Comparison of ENCODE assay signal across 7 mouse cellular contexts in genomic region chr12:11267030-11267429, GRCm38 (mm10). TPM values are rescaled to one million over a fixed set of nuclear protein-coding genes. Genes with fewer than 3 reads are reported as not detected.
DNase-seq lines count a peak whose midpoint lies in the region; ATAC-seq lines count a peak whose summit lies in the region.

No protein-coding gene starts in this region.

- H3K4me2 ChIP-seq in lung, embryonic 16.5 days (ENCODE audit: low read depth, low read length): peak overlapping the region; percentile 75
- peak overlapping the region; percentile 93 for H3K4me2 ChIP-seq in hindbrain, embryonic 12.5 days (replicated peaks)
- peak overlapping the region; percentile 87 for H3K4me2 ChIP-seq in liver, embryonic 11.5 days
- peak overlapping the region; percentile 66 for H3K4me2 ChIP-seq in stomach, embryonic 16.5 days (ENCODE audit: low read depth, low read length)

- no peaks in the 10 kb centered on the region for H3K9me3 ChIP-seq in lung, embryonic 16.5 days (ENCODE audit: control insufficient read depth, low read length)
- no peaks in the 10 kb centered on the region for H3K9me3 ChIP-seq in hindbrain, embryonic 12.5 days (replicated peaks)
- no peaks in the 10 kb centered on the region for H3K9me3 ChIP-seq in liver, embryonic 11.5 days (ENCODE audit: control insufficient read depth, low read length)
- no peaks in the 10 kb centered on the region for H3K9me3 ChIP-seq in stomach, embryonic 16.5 days (replicated peaks; ENCODE audit: control insufficient read depth, low read length)

- H3K36me3 ChIP-seq in lung, embryonic 16.5 days (ENCODE audit: control insufficient read depth, insufficient read depth, low read length): 0 out of 2 replicates have a peak, but pooled peaks cover 2% of the 10 kb centered on the region
- no peaks in the 10 kb centered on the region for H3K36me3 ChIP-seq in hindbrain, embryonic 12.5 days
- H3K36me3 ChIP-seq in liver, embryonic 11.5 days (ENCODE audit: control insufficient read depth, insufficient read depth, low read length): no peaks in the 10 kb centered on the region
- no peaks in the 10 kb centered on the region for H3K36me3 ChIP-seq in stomach, embryonic 16.5 days (ENCODE audit: control insufficient read depth, insufficient read depth, low read length)

- no peaks in the 10 kb centered on the region for H3K27me3 ChIP-seq in lung, embryonic 16.5 days (ENCODE audit: control insufficient read depth, insufficient read depth, low read depth, low read length)
- H3K27me3 ChIP-seq in hindbrain, embryonic 12.5 days: no peaks in the 10 kb centered on the region
- no peaks in the 10 kb centered on the region for H3K27me3 ChIP-seq in liver, embryonic 11.5 days (replicated peaks; ENCODE audit: control insufficient read depth, insufficient read depth, low read length)
- H3K27me3 ChIP-seq in stomach, embryonic 16.5 days (ENCODE audit: control insufficient read depth, insufficient read depth, low read length): no peaks in the 10 kb centered on the region

- peak overlapping the region; percentile 76 for H3K4me3 ChIP-seq in lung, embryonic 16.5 days (ENCODE audit: low read length)
- peak overlapping the region; percentile 90 for H3K4me3 ChIP-seq in brown adipose tissue, adult 24 weeks (ENCODE audit: insufficient read depth, low read depth, low read length)
- peak overlapping the region; percentile 89 for H3K4me3 ChIP-seq in hindbrain, embryonic 12.5 days
- H3K4me3 ChIP-seq in liver, embryonic 11.5 days (ENCODE audit: low read depth, low read length): peak overlapping the region; percentile 93
- H3K4me3 ChIP-seq in stomach, embryonic 16.5 days (replicated peaks; ENCODE audit: low read length): peak overlapping the region; percentile 86

- 1% methylated on average over 4 of the region's 4 CpGs for WGBS in lung, embryonic 16.5 days
- 4% methylated on average over 4 of the region's 4 CpGs for WGBS in hindbrain, embryonic 12.5 days
- 8% methylated on average over 4 of the region's 4 CpGs for WGBS in liver, embryonic 11.5 days
- WGBS in stomach, embryonic 16.5 days: 3% methylated on average over 4 of the region's 4 CpGs

- no peak for DNase-seq in lung, postnatal 14 days
- no peak for DNase-seq in liver, embryonic 11.5 days (ENCODE audit: low spot score)
- DNase-seq in layer of hippocampus, postnatal 25 days (ENCODE audit: extremely low spot score in 1 of 2, low spot score in 1 of 2): no peak

- no peak for ATAC-seq in lung, embryonic 16.5 days (ENCODE audit: low read depth)
- ATAC-seq in hindbrain, embryonic 12.5 days (ENCODE audit: low FRiP score): no peak
- no peak for ATAC-seq in liver, embryonic 11.5 days (replicated peaks; ENCODE audit: low FRiP score)
- ATAC-seq in stomach, embryonic 16.5 days (ENCODE audit: insufficient read depth, low FRiP score): no peak

- peak overlapping the region; percentile 93 for H3K27ac ChIP-seq in lung, embryonic 16.5 days (ENCODE audit: low read length)
- H3K27ac ChIP-seq in brown adipose tissue, adult 24 weeks (replicated peaks; ENCODE audit: low read depth, low read length): no peak overlapping the region
- no peak overlapping the region for H3K27ac ChIP-seq in hindbrain, embryonic 12.5 days
- no peak overlapping the region for H3K27ac ChIP-seq in liver, embryonic 11.5 days (ENCODE audit: low read depth, low read length)
- H3K27ac ChIP-seq in stomach, embryonic 16.5 days (ENCODE audit: low read length): no peak overlapping the region

- H3K4me1 ChIP-seq in lung, embryonic 16.5 days (replicated peaks; ENCODE audit: control insufficient read depth, insufficient read depth, low read length): peaks cover 24% of the 10 kb centered on the region
- H3K4me1 ChIP-seq in brown adipose tissue, adult 24 weeks (ENCODE audit: control insufficient read depth, insufficient read depth, insufficient read length, low read length): peaks cover 5% of the 10 kb centered on the region
- peaks cover 31% of the 10 kb centered on the region for H3K4me1 ChIP-seq in hindbrain, embryonic 12.5 days
- H3K4me1 ChIP-seq in liver, embryonic 11.5 days (replicated peaks; ENCODE audit: control insufficient read depth, insufficient read depth, low read length): peaks cover 21% of the 10 kb centered on the region
- peaks cover 21% of the 10 kb centered on the region for H3K4me1 ChIP-seq in stomach, embryonic 16.5 days (ENCODE audit: control insufficient read depth, insufficient read depth, low read length)

- peak overlapping the region; percentile 91 for H3K9ac ChIP-seq in lung, embryonic 16.5 days (ENCODE audit: low read length)
- H3K9ac ChIP-seq in hindbrain, embryonic 12.5 days: peak overlapping the region; percentile 89; the same call in 1 of the 2 replicates
- peak overlapping the region; percentile 96 for H3K9ac ChIP-seq in liver, embryonic 11.5 days (ENCODE audit: low read depth, low read length)
- H3K9ac ChIP-seq in stomach, embryonic 16.5 days (ENCODE audit: low read length): peak overlapping the region; percentile 97

RNA-seq across cellular contexts. Expression of gene Smc6, which starts 1.3 kb away (rescaled TPM):
- 139 and 143 TPM in 2 replicates for polyA plus RNA-seq in lung, embryonic 16.5 days (2015; fragmentation: Nextera tagmentation; extraction: Ambion mirVana)
- polyA plus RNA-seq in brown adipose tissue, adult 24 weeks (2012; ENCODE audit: insufficient read depth, insufficient read length, missing spikeins): 33.0 and 58.1 TPM in 2 replicates
- polyA plus RNA-seq in hindbrain, embryonic 12.5 days (2016; fragmentation: Nextera tagmentation; extraction: Ambion mirVana): 125 and 128 TPM in 2 replicates
- 91.1 and 95.8 TPM in 2 replicates for polyA plus RNA-seq in liver, embryonic 11.5 days (2014; fragmentation: Nextera tagmentation; extraction: Ambion mirVana)
- polyA plus RNA-seq in stomach, embryonic 16.5 days (2015; fragmentation: Nextera tagmentation; extraction: Ambion mirVana): 109 and 125 TPM in 2 replicates
- 10 to 100 TPM; 23.9 to 30.1 TPM for total RNA-seq in layer of hippocampus, postnatal 25 days (2021)

RNA-seq across cellular contexts. Expression of gene Gen1, which starts 1.4 kb away (rescaled TPM):
- 8.5 and 11.7 TPM in 2 replicates for polyA plus RNA-seq in lung, embryonic 16.5 days (2015; fragmentation: Nextera tagmentation; extraction: Ambion mirVana)
- 0.95 and 1.1 TPM in 2 replicates for polyA plus RNA-seq in brown adipose tissue, adult 24 weeks (2012; ENCODE audit: insufficient read depth, insufficient read length, missing spikeins)
- 7.6 and 10.4 TPM in 2 replicates for polyA plus RNA-seq in hindbrain, embryonic 12.5 days (2016; fragmentation: Nextera tagmentation; extraction: Ambion mirVana)
- 13.5 and 13.9 TPM in 2 replicates for polyA plus RNA-seq in liver, embryonic 11.5 days (2014; fragmentation: Nextera tagmentation; extraction: Ambion mirVana)
- 6.8 and 8.2 TPM in 2 replicates for polyA plus RNA-seq in stomach, embryonic 16.5 days (2015; fragmentation: Nextera tagmentation; extraction: Ambion mirVana)
- total RNA-seq in layer of hippocampus, postnatal 25 days (2021): 1 to 10 TPM; 1.7 to 3.0 TPM

RNA-seq across cellular contexts. Expression of gene Msgn1, which starts 58.3 kb away (rescaled TPM):
- not detected in 2 replicates for polyA plus RNA-seq in lung, embryonic 16.5 days (2015; fragmentation: Nextera tagmentation; extraction: Ambion mirVana)
- polyA plus RNA-seq in brown adipose tissue, adult 24 weeks (2012; ENCODE audit: insufficient read depth, insufficient read length, missing spikeins): not detected in 2 replicates
- polyA plus RNA-seq in hindbrain, embryonic 12.5 days (2016; fragmentation: Nextera tagmentation; extraction: Ambion mirVana): not detected in 2 replicates
- polyA plus RNA-seq in liver, embryonic 11.5 days (2014; fragmentation: Nextera tagmentation; extraction: Ambion mirVana): not detected in 2 replicates
- not detected in 2 replicates for polyA plus RNA-seq in stomach, embryonic 16.5 days (2015; fragmentation: Nextera tagmentation; extraction: Ambion mirVana)
- total RNA-seq in layer of hippocampus, postnatal 25 days (2021): not detected
